Mouse (Mus musculus) left cerebral cortex, adult 18-20 months (tissue): ENCODE results near the gene Btbd17. TPM values are rescaled to one million over a fixed set of nuclear protein-coding genes. Genes with fewer than 3 reads are reported as not detected.
A peak's percentile ranks its signal among the peaks of the same experiment; 100 is the strongest.

Experiments
- DNase-seq, 2 experiments: peaks; one replicate each; pipeline ENCODE4 v3.0.0; 2021 to 2022; ENCODE audit warnings: low spot score in 2 of 2, mixed read lengths in 1 of 2
- total RNA-seq, 2 experiments: library from RNA; stranded (reverse); gene quantifications; 2 replicates each; pipeline ENCODE4 v1.2.3; 2021

Gene Btbd17
- total RNA-seq, 2 experiments from 2014 or later: 26.3 to 31.6 TPM

GRCm38 (mm10) chr11:114807025-114807424 lies 11.3 kb upstream of the Btbd17 start:
- DNase-seq: no peak

GRCm38 (mm10) chr11:114803990-114804389 lies 8.2 kb upstream of the Btbd17 start:
- DNase-seq: no peak

DNA sequence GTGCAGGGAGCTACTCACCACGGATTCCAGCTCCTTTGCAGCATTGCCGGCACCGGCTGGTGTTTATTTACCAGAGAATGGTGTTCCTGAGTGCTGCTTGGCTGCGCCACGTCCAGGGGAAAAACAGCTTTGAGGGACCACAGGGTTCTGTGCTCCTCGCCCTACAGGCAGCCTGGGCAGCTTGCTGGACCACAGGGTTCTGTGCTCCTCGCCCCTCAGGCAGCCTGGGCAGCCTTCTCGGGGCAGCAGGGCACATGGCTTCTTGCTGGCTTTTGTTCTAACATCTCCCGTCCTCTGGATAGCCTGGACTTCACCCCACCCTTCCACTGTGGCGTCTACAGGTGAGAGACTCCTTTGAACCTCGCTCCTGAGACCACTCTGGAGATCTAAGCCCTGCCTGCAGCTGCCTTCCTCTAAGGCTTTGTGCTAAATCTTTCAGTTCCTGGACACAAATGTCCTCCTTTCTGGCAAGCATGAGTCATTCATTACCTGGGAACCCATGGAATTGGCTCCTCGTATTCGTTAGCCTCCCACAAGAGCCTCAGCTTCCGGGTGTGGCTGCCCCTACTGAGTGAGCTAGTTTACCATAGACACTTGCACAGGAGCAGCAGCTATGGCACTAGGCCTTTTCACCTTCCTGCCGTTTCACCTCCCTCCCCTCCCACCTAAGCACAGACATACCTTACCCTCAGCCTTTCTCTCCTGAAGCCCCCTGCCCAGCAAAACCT lies 7.0 kb upstream of the Btbd17 start:
- DNase-seq: no peak

- DNase-seq: no peak
Measured at GRCm38 (mm10) chr11:114801906-114802305, 6.2 kb upstream of the Btbd17 start.

DNA sequence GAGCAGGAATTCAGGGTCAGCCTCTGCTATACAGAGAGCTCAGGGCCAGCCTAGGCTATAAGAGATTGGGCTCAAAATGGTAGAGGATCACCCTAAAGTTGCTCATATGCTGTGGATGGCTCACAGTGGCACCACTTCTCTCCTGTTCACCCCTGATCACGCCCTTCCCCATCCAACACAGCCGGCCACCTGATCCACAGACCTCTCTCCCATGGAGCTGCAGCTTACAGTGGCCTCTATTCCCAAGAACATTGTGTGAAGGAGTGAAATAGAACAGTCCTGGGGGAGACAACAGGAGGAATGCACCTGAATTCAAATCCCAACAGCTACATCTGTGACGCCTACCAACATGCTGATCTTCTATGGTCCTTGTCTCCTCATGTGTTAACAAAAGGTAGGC lies 2.9 kb upstream of the Btbd17 start, which contains the start of gene Gpr142:
TSS of gene Gpr142 (plus strand) at position 301 of the 400 bp plus-strand sequence.
- DNase-seq: no peak

- no peak for DNase-seq
Measured at GRCm38 (mm10) chr11:114797981-114798380, 2.2 kb upstream of the Btbd17 start.

DNA sequence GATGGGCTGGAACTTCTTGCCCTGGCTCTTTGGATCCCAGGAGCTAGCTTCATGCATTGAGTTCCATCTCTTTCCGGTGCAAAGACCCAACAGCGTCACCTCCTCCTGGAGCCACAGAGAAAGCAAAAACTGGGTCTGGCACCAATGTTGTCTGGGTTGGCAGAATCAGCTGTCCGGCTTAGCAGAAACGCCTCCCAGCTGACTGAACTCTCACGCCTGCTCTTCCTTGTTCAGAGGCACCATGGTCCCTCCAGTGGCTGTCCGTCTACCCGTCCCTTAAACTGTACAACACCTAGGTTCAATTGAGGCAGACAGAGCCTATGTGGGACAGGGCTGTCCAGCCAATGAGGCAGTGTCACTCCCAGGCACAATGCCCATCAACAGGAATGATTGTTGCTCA lies 1.4 kb upstream of the Btbd17 start:
- no peak for DNase-seq

GRCm38 (mm10) chr11:114795231-114795746 lies 456 bp downstream of the Btbd17 start:
- peak; percentile 91 to 93 for DNase-seq

DNA sequence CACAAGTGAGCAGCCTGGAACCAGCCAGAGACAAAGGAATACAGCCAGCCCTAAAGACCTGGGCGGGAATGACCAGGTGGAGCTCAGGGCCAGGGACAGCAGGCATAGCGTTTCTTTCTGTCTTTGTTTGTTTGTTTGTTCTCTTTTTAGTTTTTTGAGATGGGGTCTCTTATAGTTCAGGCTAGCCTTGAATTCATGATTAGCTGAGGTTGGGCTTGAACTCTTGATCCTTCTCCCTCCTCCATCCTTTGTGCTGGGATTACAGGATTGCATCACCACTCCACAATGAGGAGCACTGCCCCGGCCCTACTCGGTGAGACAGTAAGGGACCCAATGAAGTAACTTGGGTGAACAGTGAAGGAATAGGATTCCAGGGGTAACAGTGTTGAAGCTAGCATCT lies 1.1 kb downstream of the Btbd17 start:
- DNase-seq: no peak

- no peak for DNase-seq
Measured at GRCm38 (mm10) chr11:114793868-114794545, 1.7 kb downstream of the Btbd17 start.

- DNase-seq: peak in 1 of 2 experiments; percentile 21
Measured at GRCm38 (mm10) chr11:114792931-114793494, 2.7 kb downstream of the Btbd17 start.

GRCm38 (mm10) chr11:114791891-114792411 lies 3.8 kb downstream of the Btbd17 start:
- peak; percentile 39 to 62 for DNase-seq

- peak; percentile 30 to 46 for DNase-seq
Measured at GRCm38 (mm10) chr11:114791351-114791889, 4.3 kb downstream of the Btbd17 start.

DNA sequence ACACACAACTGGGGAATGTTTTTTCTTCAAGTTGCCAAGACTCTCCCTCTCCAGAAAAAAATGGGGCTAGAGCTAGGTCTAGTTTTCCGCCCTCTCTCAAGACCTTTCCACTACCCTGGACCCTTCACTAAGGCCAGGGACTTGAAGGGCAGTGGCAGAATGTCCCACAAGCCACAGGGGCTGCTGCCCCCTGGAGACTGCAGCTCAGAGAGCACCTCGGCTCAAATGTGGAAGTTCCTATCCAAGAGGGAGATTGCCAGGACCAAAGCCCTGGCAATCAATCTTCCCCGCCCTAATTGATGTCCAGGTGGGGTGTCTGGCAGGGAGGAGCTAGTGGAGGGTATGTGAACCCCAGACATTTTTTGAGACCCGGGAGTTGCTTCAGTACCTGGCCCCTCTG lies 4.9 kb downstream of the Btbd17 start:
- DNase-seq: no peak

DNA sequence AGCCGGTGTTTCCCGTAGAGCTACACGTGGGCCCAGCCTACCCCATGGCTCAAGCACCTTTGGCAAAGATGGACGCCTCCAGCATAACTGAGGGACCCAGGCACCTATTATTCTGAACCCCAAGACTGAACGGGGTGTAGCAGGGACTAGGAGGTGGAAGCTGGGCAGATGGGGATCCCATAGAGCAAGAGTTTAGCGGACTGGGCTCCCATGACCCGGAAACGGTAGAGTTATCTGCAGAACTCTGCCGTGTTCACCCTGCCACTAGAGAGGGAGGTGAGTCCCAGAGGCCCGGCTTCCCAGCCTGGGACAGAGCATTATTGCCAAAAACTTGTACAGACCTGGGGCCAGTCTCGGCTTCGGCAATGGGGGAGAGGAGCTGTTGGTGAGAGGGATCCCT lies 5.6 kb downstream of the Btbd17 start:
- DNase-seq: no peak

DNA sequence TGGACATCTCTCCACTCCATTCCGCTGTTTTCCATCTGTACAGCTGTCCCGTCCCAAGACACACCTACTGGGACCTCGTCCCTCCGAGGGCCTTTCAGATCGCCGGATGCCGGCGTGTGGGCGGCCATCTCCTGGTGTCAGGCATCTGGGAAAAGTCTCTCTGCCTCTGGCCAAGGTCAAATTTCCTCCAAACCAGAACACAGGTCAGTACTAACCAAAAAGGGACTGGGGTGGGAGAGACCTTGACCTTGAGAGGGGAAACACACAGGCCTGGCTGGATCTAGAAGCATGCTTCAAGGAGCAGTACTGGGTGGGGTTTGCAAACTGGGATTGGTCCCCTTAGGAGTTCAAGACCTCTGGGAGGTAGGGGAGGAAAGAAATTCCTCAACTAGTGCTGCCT lies 6.0 kb downstream of the Btbd17 start:
- DNase-seq: no peak

DNA sequence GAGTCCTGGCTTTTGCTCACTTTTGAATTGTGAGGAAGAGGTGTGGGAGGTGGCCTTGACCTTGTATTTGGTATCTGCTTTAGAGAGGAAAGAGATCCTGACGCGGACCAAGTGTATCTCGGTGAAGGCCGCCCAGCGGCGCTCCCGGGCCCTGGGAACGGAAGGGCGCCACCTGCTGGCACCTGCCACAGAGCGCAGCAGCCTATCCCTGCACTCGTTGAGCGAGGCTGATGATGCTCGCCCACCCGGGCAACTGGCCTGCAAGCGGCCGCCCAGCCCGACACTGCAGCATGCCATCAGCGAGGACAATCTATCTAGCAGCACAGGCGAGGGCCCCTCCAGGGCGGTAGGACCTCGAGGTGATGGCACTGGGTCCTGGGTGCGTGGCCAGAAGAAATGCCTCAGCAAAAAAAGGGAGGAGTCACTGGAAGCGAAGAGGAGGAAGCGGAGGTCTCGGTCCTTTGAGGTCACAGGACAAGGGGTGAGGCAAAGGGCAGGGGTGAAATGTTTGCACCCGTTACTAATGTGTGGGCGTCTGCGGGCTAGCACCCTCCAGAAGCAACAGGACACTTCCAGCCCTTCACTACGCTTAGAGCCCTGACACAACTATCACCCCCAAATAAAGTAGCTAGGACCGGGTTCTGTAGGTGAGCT lies 6.6 kb downstream of the Btbd17 start:
- DNase-seq: peak; percentile 86 to 88

DNA sequence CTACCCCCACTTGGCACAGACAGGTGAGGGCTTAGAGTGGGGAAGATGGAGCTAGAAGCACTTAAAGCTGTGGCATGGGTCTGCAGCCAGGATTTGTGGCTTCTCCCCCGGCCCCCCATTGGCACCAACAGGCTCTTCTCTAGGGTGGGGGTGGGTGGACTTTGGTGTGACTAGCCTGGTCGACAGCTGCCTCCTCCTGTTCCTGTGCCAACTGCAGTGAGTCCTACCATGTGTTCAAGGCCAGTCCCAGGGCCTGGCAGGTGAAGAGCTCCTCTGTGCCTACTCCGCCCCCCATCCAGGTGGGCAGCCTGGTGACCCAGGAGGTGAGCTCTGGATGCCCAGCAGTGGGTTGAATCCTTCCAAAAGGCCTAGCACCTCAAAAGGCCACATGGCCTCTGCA lies 8.1 kb downstream of the Btbd17 start:
- no peak for DNase-seq

- DNase-seq: peak; percentile 62 to 69
Measured at GRCm38 (mm10) chr11:114786326-114786725, 9.4 kb downstream of the Btbd17 start.

DNA sequence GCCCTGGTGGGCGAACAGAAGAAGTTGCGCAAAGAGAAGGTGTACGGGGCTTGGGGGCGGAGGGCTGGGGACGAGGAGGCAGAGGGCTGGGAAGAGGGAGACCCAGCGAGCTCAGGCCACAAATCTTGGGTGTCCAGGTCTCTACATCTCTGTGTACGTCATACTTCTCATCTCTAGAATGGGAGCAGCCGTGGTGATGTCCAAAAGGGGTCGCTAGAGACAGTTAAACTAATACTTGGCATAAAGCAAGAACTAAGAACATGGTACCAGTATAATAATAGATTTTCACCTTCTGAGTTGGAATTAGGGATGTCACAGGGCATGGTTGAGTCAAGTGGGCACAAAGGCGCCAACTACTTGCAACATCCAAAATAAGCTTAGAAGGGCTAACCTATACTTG lies 9.9 kb downstream of the Btbd17 start:
- no peak for DNase-seq

- DNase-seq: no peak
Measured at GRCm38 (mm10) chr11:114780076-114780475, 15.7 kb downstream of the Btbd17 start.
